Mouse (Mus musculus): Measurements from ENCODE around the gene Erf.

The Erf gene

DNA sequence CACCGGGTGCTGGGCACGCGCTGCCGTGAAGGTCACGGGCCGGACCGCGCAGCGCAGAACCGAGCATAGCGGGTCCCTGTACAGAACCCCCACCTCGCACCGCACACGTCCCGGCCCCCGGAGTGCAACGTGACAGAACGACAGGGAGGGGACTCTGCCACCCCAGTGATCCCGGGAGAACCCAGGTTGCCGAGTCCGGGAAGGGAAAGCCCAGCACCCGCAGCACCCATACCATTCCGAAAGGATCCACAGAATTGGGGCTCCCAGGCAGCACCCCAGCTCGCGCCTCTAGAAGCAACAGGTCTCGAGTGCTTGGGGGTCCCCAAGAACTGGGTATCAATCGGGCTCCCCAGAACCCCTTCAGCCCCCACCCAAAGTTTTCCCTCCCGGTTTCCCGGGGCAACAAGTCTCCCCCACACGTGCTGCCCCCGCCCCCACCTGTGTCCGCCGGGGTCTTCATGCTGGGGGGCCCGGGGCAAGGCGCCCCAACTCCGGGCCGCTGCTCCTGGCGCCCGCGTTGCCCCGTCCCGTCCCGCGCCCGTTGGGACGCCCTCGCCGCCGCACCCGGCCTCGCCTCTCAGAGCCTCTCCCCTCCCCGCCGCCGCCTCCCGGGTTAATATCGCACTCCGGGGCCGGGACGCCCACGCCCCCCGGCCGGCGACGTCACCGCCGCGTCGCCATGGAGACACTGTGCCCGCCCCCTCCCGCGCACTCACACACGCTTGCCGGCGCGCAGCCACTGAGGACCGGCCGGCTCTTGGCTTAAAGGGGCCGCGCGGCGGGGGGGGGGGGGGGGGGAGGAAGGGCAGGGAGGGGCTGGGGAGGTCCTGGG, at the start of gene Erf:
Gene Erf, minus strand, starts transcription at position 621 of the 832 bp plus-strand sequence.
- DNase-seq (ENCODE audit: low read depth, low spot score), result peak; percentile 94

DNA sequence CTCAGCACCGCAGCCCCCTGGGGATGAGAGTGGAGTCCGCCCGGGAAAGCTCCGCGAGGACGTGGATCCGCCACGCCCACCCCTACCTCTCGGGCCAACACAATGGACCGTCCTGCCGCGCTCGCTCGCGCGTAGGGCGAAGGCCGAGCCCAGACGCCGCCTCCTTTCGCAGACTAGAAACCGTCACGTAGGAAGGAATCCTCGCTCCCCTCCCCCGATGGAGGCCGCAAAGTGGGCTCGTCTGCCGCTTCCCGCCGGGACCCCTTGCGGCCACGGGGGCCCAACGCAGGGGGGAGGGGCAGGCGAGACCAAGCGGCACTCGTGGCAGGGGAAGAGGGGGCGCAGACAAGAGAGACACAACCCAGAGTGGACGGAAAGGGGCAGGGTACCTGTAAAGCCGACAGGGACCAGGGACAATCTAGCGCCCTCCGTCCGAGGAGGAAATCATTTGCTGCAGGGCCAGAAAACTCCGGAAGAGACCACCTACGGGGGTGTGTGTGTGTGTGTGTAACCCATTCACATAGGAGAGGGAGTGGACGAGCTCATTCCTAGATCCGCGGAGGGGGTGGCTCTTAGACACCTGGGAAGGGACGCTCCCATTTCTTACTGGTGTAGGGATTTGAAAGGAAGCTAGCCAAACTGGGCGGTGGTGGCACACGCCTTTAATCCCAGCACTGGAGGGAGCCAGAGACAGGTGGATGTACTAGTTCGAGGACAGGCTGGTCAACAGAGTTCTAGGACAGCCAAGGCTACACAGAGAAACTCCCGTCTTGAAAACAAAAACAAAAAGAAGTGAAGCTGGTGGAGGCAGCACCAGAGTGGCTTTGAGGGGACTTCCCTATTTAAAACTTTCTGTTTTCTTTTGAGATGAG, 47.1 kb upstream of the Erf start, which contains the start of gene Pafah1b3:
Gene Pafah1b3, minus strand, starts transcription at position 533 of the 872 bp plus-strand sequence.
- DNase-seq (ENCODE audit: low read depth, low spot score), result peak; percentile 96

- peak; percentile 84 for DNase-seq (ENCODE audit: low read depth, low spot score)
Observed at GRCm38 (mm10) chr7:25296945-25297453, 46.4 kb upstream of the Erf start.

DNA sequence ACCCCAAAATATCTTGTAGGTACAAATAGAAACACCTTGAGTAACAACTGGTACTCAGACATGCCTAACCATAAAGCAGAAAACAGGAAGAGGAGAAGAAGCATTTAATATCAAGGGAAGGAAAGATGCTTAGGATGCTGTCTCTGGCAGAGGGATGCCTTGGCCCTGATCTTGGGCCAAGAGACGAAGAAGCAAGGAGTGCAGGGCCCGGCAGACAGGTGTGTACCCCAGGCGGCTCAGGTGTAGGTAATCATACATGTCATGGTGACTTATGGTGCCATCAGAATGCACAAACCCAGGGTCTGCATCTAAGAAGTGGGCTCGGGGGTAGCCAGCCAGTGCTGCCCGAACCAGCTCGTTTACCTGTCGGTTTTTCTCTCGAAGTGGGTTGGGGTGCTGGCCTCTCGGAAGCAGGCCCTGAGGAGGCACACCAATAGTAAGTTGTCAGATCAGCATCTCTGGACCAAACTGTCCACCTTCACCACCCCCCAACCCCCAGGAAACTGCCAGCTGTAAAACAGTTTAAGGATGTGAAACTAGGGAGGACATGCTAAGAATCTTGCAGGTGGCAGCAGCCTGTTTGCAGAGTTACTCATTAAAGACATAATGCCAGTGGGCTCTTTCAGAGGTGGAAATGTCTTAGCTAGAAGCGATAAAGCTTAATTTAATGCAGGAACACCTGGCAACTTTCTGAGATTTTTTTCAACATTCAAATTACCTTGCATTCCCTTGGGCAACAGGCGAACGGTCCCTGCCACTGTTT, 44.6 kb upstream of the Erf start:
- peak; percentile 92 for DNase-seq (ENCODE audit: low read depth, low spot score)

DNA sequence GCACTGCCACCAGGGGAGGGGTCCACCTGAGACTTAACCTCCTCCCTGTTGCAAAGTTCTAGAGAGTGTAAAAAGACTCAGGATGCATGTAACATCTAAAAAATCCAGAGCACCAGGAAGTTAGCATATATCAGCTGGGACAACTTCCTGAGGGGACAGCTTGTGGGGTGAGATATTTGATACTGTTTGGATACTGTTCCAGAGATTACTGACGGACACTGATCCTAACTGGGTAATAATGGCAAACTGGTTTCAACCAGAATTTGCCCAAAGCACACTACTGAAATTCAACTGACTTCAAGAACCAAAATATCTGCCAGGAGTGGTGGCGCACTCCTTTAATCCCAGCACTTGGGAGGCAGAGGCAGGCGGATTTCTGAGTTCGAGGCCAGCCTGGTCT, 43.9 kb upstream of the Erf start:
- DNase-seq (ENCODE audit: low read depth, low spot score), result no peak

- DNase-seq (ENCODE audit: low read depth, low spot score), result no peak
Observed at GRCm38 (mm10) chr7:25293191-25293739, 42.7 kb upstream of the Erf start.

DNA sequence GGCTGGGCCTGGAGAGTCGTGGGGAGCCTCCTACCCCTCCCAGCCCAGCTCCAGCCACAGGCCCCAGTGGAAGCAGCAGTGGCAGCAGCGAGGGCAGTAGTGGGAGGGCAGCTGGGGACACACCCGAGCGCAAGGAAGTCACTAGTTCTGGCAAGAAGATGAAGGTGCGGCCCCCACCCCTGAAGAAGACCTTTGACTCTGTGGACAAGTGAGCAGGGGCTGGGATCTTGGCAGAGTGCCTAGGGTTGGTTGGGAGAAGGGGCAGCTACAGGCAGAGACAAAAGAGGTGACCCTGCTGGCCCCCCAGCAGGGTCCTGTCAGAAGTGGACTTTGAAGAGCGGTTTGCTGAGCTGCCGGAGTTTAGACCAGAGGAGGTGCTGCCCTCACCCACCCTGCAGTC, 41.5 kb upstream of the Erf start:
- DNase-seq (ENCODE audit: low read depth, low spot score), result no peak

DNA sequence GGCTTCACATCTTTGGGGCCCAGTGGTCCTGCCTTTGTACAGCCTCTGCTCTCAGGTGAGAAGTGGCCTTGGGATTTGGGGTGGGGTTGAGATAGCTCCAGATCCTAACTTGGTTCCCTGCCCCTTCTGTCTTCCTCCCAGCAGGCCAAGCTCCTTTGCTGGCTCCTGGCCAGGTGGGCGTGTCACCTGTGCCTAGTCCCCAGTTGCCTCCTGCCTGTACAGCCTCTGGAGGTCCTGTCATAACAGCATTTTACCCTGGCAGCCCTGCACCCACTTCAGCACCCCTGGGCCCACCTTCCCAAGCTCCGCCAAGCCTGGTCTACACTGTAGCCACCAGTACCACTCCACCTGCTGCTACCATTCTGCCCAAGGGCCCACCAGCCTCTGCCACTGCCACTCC, 40.4 kb upstream of the Erf start:
- DNase-seq (ENCODE audit: low read depth, low spot score), result peak; percentile 32

DNA sequence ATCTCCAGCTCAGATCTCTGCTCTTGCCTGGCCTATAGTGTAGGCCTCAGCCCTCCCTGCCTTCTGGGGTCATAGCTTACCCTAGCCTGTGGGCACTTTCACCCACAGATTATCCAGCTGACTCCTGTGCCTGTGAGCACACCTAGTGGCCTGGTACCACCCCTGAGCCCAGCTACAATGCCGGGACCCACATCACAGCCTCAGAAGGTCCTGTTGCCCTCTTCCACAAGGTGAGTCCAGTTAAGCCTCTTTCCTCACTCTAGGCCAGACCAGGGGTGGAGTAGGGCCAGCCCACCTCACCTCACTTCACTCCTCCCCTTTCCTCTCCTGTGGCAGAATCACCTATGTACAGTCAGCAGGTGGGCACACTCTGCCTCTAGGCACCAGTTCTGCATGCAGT, 39.9 kb upstream of the Erf start:
- DNase-seq (ENCODE audit: low read depth, low spot score), result peak; percentile 9

- peak; percentile 35 for DNase-seq (ENCODE audit: low read depth, low spot score)
Observed at GRCm38 (mm10) chr7:25289925-25290324, 39.4 kb upstream of the Erf start.

DNA sequence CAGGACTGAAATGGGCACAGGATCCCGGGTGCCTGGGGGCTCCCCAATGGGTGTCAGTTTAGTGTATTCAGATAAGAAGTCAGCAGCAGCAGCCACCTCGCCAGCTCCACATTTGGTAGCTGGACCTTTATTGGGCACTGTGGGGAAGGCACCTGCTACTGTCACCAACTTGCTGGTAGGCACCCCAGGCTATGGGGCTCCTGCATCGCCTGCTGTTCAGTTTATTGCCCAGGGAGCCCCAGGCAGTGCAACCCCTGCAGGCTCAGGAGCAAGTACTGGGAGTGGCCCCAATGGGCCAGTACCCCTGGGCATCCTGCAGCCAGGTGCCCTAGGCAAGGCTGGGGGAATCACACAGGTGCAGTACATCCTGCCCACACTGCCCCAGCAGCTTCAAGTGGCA, 38.2 kb upstream of the Erf start:
- DNase-seq (ENCODE audit: low read depth, low spot score), result no peak

DNA sequence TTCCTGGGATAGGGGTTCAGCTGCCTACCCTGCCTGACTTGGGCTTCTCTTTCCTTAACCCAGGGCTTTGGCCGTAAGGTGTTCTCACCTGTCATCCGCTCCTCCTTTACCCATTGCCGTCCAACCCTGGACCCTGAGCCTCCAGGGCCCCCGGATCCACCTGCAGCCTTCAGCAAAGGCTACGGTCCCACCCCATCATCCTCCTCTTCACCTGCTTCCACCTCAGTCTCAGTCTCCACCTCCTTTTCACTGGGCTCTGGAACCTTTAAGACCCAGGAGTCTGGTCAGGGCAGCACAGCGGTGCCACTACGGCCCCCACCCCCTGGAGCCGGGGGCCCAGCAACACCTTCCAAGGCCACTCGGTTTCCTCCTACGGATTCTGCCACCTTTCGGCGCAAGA, 37.5 kb upstream of the Erf start:
- no peak for DNase-seq (ENCODE audit: low read depth, low spot score)

- no peak for DNase-seq (ENCODE audit: low read depth, low spot score)
Observed at GRCm38 (mm10) chr7:25286989-25287388, 36.4 kb upstream of the Erf start.

DNA sequence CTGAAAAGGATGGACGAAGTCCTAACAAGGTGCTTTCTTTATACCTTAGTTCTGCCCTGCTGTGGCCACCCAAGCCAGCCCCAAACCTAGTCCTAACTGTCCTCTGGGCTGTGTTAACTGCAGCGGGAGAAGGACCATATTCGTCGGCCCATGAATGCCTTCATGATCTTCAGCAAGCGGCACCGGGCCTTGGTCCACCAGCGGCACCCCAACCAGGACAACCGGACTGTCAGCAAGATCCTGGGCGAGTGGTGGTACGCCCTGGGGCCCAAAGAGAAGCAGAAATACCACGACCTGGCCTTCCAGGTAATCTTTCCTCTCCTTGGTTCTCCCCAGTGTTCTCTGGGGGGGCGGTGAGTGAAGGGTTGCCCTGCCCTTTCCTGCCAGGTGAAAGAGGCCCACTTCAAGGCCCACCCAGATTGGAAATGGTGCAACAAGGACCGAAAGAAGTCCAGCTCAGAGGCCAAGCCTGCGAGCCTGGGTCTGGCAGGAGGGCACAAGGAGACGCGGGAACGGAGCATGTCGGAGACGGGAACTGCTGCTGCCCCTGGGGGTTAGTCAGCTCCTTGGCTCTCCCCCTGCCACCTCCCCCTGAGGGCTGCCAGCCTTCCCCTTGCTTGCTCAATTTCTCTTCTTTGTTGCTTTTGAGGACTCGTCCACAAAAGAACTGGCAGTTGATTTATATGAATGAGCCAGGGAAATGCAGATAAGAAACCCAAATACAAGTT, 35.1 kb upstream of the Erf start:
- DNase-seq (ENCODE audit: low read depth, low spot score), result no peak

DNA sequence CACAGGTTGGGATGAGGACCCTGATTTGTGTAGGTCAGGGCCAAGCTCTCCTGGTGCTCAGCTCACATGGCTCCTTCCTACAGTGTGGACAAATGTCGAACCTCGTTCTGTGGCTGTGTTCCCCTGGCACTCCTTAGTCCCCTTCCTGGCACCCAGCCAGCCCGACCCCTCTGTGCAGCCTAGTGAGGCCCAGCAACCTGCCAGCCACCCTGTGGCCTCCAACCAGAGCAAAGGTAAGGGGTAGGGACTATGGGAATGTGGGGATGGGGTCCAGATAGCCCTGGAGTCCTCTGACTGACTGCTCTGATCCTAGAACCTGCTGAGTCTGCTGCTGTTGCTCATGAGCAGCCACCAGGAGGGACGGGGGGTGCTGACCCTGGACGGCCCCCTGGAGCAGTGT, 34.2 kb upstream of the Erf start:
- no peak for DNase-seq (ENCODE audit: low read depth, low spot score)

DNA sequence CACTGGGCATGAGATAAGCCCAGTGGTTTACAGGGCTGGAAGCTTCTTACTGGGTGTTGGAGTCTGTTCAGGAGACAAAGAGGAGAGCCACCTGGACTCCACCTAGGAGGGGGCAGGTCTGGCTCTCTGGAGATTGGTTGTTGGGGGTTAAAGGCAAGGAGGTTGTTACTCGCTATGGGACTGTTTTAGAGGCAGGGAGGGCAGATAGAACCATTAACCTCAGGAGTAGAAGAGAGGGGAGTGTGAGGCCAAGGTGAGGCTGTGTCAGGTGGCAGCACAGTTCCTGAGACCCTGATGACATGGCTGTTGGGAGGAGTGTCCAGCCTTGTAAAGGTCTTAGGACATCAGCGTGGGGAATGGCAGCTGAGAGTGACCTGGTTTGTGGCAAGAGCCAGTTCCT, 33.6 kb upstream of the Erf start:
- no peak for DNase-seq (ENCODE audit: low read depth, low spot score)

GRCm38 (mm10) chr7:25283637-25284036, 33.1 kb upstream of the Erf start:
- DNase-seq (ENCODE audit: low read depth, low spot score), result peak; percentile 58

- DNase-seq (ENCODE audit: low read depth, low spot score), result peak; percentile 82
Observed at GRCm38 (mm10) chr7:25282731-25283211, 32.2 kb upstream of the Erf start.

- peak; percentile 99 for DNase-seq (ENCODE audit: low read depth, low spot score)
Observed at GRCm38 (mm10) chr7:25281734-25282601, 31.4 kb upstream of the Erf start.

All from A20 (cell line).